Mouse (Mus musculus): ENCODE results near the gene Ywhag.

The Ywhag gene

DNA sequence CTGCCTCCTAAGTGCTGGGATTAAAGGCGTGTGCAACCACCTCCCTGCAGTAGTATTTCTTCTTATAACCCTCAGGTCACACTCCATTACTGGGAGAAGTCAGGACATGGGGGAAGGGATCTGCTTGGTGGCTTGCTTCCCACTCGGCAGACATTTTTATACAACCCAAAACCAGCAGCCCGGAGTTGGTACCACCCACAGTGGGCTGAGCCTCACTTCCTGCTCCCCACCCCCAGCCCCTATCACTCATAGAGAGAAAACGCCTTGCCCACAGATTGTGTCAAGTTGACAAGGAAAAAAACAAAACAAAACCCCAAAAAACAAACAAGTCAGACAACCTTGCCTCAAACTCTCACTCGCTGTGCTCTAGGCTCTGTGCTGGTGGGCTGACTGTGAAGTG, 21.2 kb downstream of the Ywhag start:
- 41% methylated on average over 5 of the region's 5 CpGs for WGBS

GRCm38 (mm10) chr5:135911633-135912220, 22.7 kb downstream of the Ywhag start:
- WGBS: 68% methylated on average over 11 of the region's 11 CpGs

DNA sequence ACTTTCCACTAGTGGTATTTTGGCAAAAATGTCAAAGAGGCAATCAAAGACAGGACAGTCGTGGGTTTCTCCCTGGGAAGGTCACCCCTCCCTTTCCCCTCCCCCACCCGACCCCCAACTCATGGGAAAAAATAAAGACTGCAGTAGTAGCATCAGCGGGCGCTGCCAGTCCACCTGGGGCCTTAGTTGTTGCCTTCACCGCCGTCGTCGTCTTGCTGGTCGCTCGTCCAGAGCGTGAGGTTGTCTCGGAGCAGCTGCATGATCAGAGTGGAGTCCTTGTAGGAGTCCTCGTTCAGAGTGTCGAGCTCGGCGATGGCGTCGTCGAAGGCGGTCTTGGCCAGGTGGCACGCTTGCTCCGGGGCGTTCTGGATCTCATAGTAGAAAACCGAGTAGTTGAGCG, 23.6 kb downstream of the Ywhag start:
- WGBS: 73% methylated on average over 25 of the region's 25 CpGs

DNA sequence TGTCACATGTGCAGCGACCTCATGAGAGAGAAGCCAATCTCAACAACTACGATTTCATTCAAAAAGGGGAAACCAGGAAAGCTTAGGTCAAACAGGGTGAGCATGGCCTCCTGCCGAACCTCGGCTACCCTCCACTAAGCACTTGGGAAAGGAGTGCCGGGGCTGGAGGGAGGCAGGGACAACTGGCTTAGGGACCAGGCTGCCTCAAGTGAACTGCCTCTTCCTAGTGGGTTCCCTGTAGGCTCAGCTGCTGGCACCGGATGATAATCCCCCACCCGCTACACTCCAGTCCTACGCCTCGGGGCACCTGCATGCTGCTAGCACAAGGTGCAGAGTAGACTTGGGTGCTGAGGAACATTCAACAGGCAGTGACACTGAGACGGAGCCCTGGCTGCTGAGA, 24.8 kb downstream of the Ywhag start:
- WGBS: 42% methylated on average over 10 of the region's 10 CpGs

- WGBS: 69% methylated on average over 16 of the region's 16 CpGs
These were observed 25.4 kb downstream of the Ywhag start for GRCm38 (mm10) chr5:135908989-135909388.

DNA sequence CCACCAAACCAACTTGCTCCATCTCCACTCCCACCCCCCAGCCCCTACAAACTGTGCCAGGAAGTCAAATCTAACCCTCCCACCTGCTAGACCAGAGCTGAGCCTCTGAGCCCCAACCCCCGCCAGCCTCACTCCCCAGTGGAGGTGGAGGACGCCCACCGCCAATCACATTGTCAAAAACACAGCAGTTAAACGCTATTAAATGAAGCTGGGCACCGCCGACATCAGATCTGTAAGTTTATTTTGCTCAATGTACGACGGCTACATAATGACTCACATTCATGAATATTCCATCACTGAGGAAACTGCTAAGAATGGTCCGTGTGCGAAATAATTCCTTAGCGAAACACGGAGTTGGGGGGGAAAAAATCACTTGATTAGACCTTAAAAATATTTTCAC, 26.2 kb downstream of the Ywhag start:
- WGBS: 34% methylated on average over 12 of the region's 12 CpGs

DNA sequence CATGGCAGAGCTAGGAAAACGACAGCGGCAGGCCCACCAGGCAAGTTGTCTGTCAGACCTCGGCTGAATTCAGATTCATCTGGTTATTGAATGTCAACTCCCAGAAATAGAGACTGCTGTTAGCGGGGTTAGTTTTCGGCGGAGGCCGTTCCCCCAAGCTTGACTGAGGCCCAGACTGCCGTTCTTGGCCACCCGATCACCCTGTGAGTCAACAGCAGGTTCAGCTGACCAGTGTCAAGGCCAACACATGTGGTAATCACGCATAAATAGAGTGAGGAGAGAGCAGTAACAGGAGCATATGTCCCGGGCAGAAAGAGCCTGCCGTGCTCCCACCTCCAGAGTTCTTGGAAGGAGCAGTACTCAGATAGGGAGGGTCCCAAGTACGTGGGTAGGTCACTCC, 27.2 kb downstream of the Ywhag start:
- 42% methylated on average over 13 of the region's 13 CpGs for WGBS

GRCm38 (mm10) chr5:135906846-135907245, 27.6 kb downstream of the Ywhag start:
- WGBS: 59% methylated on average over 4 of the region's 4 CpGs

DNA sequence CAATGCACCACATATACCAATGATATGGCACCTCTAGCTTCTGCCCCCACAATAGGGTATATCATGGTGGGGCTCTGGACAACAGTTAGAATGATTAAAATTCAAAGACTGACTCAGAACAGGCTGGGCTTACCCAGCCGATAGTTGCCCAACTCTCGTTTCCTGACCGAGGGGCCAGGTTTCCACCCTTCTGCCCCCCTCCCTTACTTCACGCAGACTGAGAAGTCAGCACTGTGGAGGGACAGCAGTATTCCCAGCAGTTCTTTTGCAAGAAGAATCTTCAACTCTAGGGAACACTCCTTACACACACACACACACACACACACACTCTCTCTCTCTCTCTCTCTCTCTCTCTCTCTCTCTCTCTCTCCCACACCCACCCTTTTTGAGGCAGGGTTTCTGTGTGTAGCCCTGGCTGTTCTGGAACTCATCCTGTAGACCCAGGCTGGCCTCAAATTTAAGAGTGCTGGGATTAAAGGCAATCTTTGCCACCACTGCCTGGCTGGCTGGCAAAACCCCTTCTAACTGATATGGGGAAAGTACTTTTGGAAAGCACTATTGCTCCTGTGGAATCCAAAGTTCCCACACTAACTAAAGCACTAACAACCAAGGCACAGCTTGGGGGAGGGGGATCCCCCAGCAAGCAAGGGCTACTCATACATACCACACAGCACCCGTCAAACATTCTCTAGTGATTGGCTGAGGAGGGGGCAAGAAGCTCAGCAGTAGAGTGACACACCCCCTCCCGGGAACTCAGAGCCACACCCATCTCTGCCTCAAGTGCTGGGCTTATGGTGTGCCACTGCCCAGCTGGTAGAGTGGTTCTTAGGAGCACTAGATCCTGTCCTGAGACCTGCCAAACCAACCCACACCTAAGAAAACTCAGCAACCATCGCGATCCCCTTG, 28.8 kb downstream of the Ywhag start:
- WGBS: 41% methylated on average over 8 of the region's 8 CpGs

GRCm38 (mm10) chr5:135904259-135904658, 30.2 kb downstream of the Ywhag start:
- WGBS: 35% methylated on average over 5 of the region's 5 CpGs

- under 1% methylated on average over 30 of the region's 30 CpGs for WGBS
These were observed 30.8 kb downstream of the Ywhag start for GRCm38 (mm10) chr5:135903551-135904151.

- WGBS: 30% methylated on average over 7 of the region's 7 CpGs
These were observed 31.4 kb downstream of the Ywhag start for GRCm38 (mm10) chr5:135903058-135903457.

DNA sequence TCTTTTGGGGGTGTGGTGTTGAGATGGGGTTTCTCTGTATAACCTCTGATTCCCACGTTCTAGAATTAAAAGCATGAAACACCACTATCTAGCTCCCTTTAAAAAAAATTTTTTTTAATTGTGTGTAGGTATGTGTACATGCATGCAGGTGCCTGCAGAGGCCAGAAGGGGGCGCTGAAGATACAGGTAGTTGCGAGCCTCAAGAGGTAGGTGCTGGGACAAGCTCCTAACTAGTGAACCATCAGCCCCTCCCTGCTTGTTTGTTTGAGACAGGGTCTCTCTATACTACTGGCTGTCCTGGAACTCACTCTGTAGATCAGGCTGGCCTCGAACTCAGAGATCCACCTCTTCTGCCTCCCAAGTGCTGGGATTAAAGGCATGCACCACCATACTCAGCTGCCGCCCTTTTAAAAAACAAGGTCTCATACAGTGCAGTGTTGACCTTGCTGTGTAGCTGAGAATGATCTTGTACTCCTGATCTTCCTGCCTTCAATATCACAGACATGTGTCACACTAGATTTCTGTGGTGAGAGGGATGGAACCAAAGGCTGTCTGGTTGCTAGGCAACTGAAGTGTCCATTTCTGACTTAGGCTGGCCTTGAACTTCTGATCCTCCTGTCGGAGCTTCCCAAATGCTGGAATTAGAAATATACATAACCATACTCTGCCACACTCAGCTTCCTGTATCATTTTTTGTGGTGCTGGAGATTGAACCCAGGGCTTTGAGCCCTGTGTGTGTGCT, 32.9 kb downstream of the Ywhag start:
- WGBS: 63% methylated on average over 6 of the region's 6 CpGs

DNA sequence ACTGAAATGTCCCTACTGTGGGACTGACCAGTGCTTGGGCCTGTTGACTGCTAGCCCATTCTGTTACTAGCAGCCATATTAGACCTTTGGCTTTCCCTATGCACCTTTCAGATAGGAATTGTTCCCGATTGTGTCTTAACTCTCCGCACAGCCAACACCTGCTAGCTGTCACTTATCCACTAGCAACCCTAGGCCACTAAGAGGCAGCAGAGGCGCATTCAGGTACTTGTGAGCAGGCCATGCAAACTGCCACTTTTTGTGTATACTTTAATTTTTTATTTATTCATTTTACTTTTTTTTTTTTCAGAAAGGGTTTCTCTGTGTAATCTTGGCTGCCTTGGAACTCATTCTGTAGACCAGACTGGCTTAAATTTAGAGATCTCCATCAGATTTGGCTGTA, 33.7 kb downstream of the Ywhag start:
- 95% methylated on average over 3 of the region's 3 CpGs for WGBS

DNA sequence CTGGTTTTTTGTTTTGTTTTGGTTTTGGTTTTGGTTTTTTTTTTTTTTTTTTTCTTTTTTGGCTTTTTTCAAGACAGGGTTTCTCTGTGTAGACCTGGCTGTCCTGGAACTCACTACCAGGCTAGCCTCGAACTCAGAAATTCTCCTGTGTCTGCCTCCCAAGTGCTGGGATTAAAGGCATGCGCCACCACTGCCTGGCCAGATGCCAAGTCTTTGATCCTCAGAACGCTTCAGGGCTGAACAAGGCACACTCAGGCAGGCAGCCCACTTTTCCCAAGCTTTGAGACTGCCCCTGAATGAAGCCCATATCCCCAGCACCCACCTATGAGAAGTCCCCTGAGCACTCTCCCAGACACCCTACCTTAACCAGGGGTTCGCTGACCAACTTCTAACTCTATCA, 34.6 kb downstream of the Ywhag start:
- 58% methylated on average over 4 of the region's 4 CpGs for WGBS

GRCm38 (mm10) chr5:135898995-135899394, 35.4 kb downstream of the Ywhag start:
- 79% methylated on average over 4 of the region's 4 CpGs for WGBS

DNA sequence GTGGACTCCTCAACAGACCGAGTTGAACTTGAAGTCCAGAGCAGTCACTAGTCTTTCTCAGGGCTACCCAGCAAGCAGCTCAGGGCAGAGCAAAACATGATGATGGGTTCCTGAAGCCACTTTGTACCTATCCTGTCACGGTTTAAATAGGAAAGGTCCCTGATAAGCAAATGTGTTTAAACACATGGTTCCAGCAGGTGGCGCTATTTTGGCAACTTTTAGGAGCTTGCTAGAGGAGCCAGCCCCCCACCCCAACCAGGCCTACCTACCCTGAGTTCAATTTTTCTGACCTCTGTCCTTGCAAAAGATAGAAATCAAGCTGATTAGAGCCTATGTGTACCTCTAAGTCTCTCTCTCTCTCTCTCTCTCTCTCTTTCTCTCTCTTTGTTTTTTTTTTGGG, 36.4 kb downstream of the Ywhag start:
- WGBS: 20% methylated on average over 3 of the region's 3 CpGs

- WGBS: 88% methylated on average over 6 of the region's 6 CpGs
These were observed 39.5 kb downstream of the Ywhag start for GRCm38 (mm10) chr5:135894958-135895357.

DNA sequence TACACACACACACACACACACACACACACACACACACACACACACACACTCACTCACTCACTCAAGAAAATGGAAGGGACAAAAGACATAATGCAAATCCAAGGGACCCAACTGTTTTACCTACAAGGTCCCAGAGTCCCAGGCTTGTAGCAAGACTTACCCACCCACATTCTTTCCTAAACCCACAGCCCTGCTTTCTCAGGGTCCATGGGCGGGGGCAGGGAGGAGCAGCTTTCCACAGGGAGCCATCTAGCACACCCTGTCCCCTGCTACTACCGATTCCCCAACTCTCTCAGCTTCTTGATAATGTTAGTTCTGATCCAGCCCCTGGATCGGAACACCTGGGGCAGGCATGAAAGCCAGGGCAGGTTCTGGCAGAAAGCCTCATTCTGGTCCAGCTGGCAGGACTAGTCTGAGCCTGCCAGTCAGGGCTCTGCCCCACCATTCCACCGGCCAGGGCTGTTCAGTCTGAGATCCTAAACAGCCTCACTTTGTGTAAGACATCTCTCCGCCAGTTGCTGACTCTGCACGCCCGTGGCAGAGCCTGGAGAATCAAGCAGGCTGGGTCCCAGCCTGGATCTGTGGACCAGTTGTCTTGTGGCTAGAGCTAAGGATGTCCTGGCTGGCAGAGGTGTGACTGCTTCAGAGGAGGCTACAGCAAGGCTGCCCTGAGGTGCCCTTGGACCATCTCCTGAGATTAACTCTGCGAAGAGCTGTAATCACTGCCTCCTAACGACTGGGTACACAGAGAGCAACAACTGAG, 41.6 kb downstream of the Ywhag start:
- 65% methylated on average over 9 of the region's 9 CpGs for WGBS

DNA sequence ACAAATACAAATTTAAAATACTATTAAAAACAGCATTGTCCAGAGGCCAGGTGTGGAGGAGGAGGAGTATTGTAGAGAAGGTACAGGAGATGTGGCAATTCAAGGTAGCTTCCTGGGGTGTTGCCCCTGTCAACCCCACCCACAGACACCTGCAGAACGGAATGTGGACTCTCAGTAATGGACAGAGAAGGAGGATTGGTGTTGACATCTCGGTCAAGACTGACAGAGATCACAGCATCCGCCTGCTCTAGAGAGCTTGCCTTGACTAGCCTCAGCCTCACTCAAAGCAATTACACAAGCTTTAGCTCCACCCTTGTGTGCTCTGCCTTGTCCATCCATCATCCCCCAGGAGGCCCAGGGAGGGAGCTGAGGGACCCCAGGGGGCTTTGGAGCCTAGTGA, 43.5 kb downstream of the Ywhag start:
- WGBS: 78% methylated on average over 3 of the region's 3 CpGs

DNA sequence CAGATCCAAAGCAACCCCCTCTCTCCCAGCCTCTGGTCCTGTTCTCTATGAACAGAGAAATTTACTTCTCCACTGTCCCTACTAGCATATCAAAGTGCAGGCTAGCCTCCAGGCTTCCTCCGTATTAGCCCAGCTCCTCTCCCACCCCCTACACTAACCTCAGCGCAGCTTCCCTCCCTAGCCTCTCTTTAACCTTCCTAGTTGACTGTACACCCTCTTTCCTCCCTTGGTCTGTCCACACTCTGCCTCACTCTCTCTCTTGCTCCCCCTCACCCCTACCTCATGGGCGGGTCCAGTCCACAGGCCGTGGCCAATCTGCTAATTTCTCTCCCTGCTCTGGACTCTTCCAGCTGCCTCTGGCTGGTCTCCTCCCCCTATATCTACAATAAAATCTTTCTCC, 44.1 kb downstream of the Ywhag start:
- 72% methylated on average over 4 of the region's 4 CpGs for WGBS

Data from cerebral cortex, adult 2 months (tissue).